Mouse (Mus musculus): ENCODE data around the gene Duxbl1. TPM values are rescaled to one million over a fixed set of nuclear protein-coding genes. Genes with fewer than 3 reads are reported as not detected.
"Not testable (repeated sequence)": the region's sequence is repeated elsewhere in the genome, so short reads cannot be mapped to it uniquely, and the experiment has no call there.

Gene Duxbl1
- polyA plus RNA-seq (2012; ENCODE audit: insufficient read depth, insufficient read length, missing spikeins) = not detected in 2 replicates

- not testable (repeated sequence) for H3K27ac ChIP-seq (replicated peaks; ENCODE audit: low read depth, low read length)
Measured at GRCm38 (mm10) chr14:25978371-25979241, at the start of gene Duxbl1. TSS of gene Duxbl1 (plus strand) at chr14:25978577.

GRCm38 (mm10) chr14:25936867-25937630 lies 41.3 kb upstream of the Duxbl1 start:
- not testable (repeated sequence) for H3K4me3 ChIP-seq (ENCODE audit: insufficient read depth, low read depth, low read length); H3K27ac ChIP-seq (replicated peaks; ENCODE audit: low read depth, low read length); H3K4me1 ChIP-seq (ENCODE audit: control insufficient read depth, insufficient read depth, insufficient read length, low read length)

More at GRCm38 (mm10) chr14:25978371-25979241, at the start of gene Duxbl1:
- H3K4me1 ChIP-seq (ENCODE audit: control insufficient read depth, insufficient read depth, insufficient read length, low read length); H3K4me3 ChIP-seq (ENCODE audit: insufficient read depth, low read depth, low read length): not testable (repeated sequence)

GRCm38 (mm10) chr14:25938004-25938403 lies 40.4 kb upstream of the Duxbl1 start, which contains the start of gene Cphx1:
TSS of gene Cphx1 (plus strand) at chr14:25938304.
- H3K27ac ChIP-seq (replicated peaks; ENCODE audit: low read depth, low read length); H3K4me1 ChIP-seq (ENCODE audit: control insufficient read depth, insufficient read depth, insufficient read length, low read length); H3K4me3 ChIP-seq (ENCODE audit: insufficient read depth, low read depth, low read length): not testable (repeated sequence)

- H3K27ac ChIP-seq (replicated peaks; ENCODE audit: low read depth, low read length) = not testable (repeated sequence)
Measured at GRCm38 (mm10) chr14:25957861-25958260, 20.5 kb upstream of the Duxbl1 start.

GRCm38 (mm10) chr14:25979242-25979941 lies 1.0 kb downstream of the Duxbl1 start:
- not testable (repeated sequence) for H3K4me3 ChIP-seq (ENCODE audit: insufficient read depth, low read depth, low read length); H3K4me1 ChIP-seq (ENCODE audit: control insufficient read depth, insufficient read depth, insufficient read length, low read length); H3K27ac ChIP-seq (replicated peaks; ENCODE audit: low read depth, low read length)

More at GRCm38 (mm10) chr14:25957861-25958260, 20.5 kb upstream of the Duxbl1 start:
- not testable (repeated sequence) for H3K4me3 ChIP-seq (ENCODE audit: insufficient read depth, low read depth, low read length); H3K4me1 ChIP-seq (ENCODE audit: control insufficient read depth, insufficient read depth, insufficient read length, low read length)

- H3K27ac ChIP-seq (replicated peaks; ENCODE audit: low read depth, low read length); H3K4me3 ChIP-seq (ENCODE audit: insufficient read depth, low read depth, low read length); H3K4me1 ChIP-seq (ENCODE audit: control insufficient read depth, insufficient read depth, insufficient read length, low read length): not testable (repeated sequence)
Measured at GRCm38 (mm10) chr14:25981880-25982279, 3.5 kb downstream of the Duxbl1 start.

GRCm38 (mm10) chr14:26007462-26007861 lies 29.1 kb downstream of the Duxbl1 start:
- not testable (repeated sequence) for H3K4me3 ChIP-seq (ENCODE audit: insufficient read depth, low read depth, low read length); H3K4me1 ChIP-seq (ENCODE audit: control insufficient read depth, insufficient read depth, insufficient read length, low read length); H3K27ac ChIP-seq (replicated peaks; ENCODE audit: low read depth, low read length)

GRCm38 (mm10) chr14:26016414-26016813 lies 38.0 kb downstream of the Duxbl1 start:
- not testable (repeated sequence) for H3K27ac ChIP-seq (replicated peaks; ENCODE audit: low read depth, low read length); H3K4me1 ChIP-seq (ENCODE audit: control insufficient read depth, insufficient read depth, insufficient read length, low read length); H3K4me3 ChIP-seq (ENCODE audit: insufficient read depth, low read depth, low read length)

GRCm38 (mm10) chr14:26021555-26021954 lies 43.2 kb downstream of the Duxbl1 start:
- H3K27ac ChIP-seq (replicated peaks; ENCODE audit: low read depth, low read length); H3K4me1 ChIP-seq (ENCODE audit: control insufficient read depth, insufficient read depth, insufficient read length, low read length); H3K4me3 ChIP-seq (ENCODE audit: insufficient read depth, low read depth, low read length): not testable (repeated sequence)

GRCm38 (mm10) chr14:26022831-26023230 lies 44.5 kb downstream of the Duxbl1 start:
- H3K4me1 ChIP-seq (ENCODE audit: control insufficient read depth, insufficient read depth, insufficient read length, low read length); H3K4me3 ChIP-seq (ENCODE audit: insufficient read depth, low read depth, low read length); H3K27ac ChIP-seq (replicated peaks; ENCODE audit: low read depth, low read length): not testable (repeated sequence)

- H3K4me3 ChIP-seq (ENCODE audit: insufficient read depth, low read depth, low read length); H3K4me1 ChIP-seq (ENCODE audit: control insufficient read depth, insufficient read depth, insufficient read length, low read length); H3K27ac ChIP-seq (replicated peaks; ENCODE audit: low read depth, low read length): not testable (repeated sequence)
Measured at GRCm38 (mm10) chr14:26025653-26026052, 47.3 kb downstream of the Duxbl1 start.

- not testable (repeated sequence) for H3K4me3 ChIP-seq (ENCODE audit: insufficient read depth, low read depth, low read length)
Measured at GRCm38 (mm10) chr14:26034364-26034763, 56.0 kb downstream of the Duxbl1 start.

GRCm38 (mm10) chr14:26035439-26035838 lies 57.1 kb downstream of the Duxbl1 start:
- not testable (repeated sequence) for H3K27ac ChIP-seq (replicated peaks; ENCODE audit: low read depth, low read length); H3K4me3 ChIP-seq (ENCODE audit: insufficient read depth, low read depth, low read length); H3K4me1 ChIP-seq (ENCODE audit: control insufficient read depth, insufficient read depth, insufficient read length, low read length)

More at GRCm38 (mm10) chr14:26034364-26034763, 56.0 kb downstream of the Duxbl1 start:
- H3K4me1 ChIP-seq (ENCODE audit: control insufficient read depth, insufficient read depth, insufficient read length, low read length); H3K27ac ChIP-seq (replicated peaks; ENCODE audit: low read depth, low read length): not testable (repeated sequence)
